Mouse (Mus musculus) gastrocnemius, postnatal 36 days (tissue): ENCODE data around the gene Ect2. TPM values are rescaled to one million over a fixed set of nuclear protein-coding genes. Genes with fewer than 3 reads are reported as not detected.

Experiments
- DNase-seq, 2 experiments: peaks; one replicate each; pipeline ENCODE4 v3.0.0; 2022
- intact Hi-C: fragments of 180-260 bp; cut with DNase I; formaldehyde crosslinking; loops from one replicate; pipeline ENCODE4 v1.15.1; 2025
- long read RNA-seq, 2 experiments: library from polyadenylated mRNA; stranded (forward); transcript quantifications; one replicate each; pipeline ENCODE4 v2.0.0; 2021
- total RNA-seq, 2 experiments: library from RNA; stranded (reverse); gene quantifications; 2 replicates each; pipeline ENCODE4 v1.2.3; 2021

The Ect2 gene
- 1 to 10 TPM in 1 of 2 experiments, under 1 TPM in 1; 0.27 to 1.1 TPM for total RNA-seq
- long read RNA-seq, experiment 1: 0 reads
- long read RNA-seq, experiment 2: 0 reads

DNA sequence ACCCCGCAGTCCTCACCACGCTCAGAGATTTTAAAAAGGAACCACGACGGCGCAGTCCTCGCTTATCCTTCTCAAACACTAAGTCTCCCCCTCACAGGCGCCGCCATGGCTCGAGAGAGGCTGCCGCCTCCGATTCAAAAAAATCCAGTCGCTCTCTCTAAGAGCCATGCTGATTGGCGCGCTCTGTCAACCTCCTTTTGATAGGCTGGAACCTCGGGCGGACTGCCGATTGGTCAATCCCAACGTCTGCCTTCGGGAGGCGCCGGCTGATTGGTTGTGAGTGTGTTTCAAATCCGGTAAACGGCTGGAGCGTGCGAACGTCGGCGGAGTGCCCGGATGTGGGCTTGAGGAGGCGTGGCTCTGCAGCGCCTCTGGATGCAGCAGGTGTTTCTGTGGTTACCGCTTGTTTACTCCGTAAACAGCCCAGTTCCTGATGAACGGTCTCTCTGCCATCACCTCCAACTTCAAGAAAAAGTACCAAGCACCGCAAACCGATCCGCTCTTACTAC lies at the start of gene Ect2:
Gene Ect2 (minus strand): TSS at position 178 of the 509 bp plus-strand sequence.
- intact Hi-C loops: no loop called here
- DNase-seq: peak; percentile 98 to 99

DNA sequence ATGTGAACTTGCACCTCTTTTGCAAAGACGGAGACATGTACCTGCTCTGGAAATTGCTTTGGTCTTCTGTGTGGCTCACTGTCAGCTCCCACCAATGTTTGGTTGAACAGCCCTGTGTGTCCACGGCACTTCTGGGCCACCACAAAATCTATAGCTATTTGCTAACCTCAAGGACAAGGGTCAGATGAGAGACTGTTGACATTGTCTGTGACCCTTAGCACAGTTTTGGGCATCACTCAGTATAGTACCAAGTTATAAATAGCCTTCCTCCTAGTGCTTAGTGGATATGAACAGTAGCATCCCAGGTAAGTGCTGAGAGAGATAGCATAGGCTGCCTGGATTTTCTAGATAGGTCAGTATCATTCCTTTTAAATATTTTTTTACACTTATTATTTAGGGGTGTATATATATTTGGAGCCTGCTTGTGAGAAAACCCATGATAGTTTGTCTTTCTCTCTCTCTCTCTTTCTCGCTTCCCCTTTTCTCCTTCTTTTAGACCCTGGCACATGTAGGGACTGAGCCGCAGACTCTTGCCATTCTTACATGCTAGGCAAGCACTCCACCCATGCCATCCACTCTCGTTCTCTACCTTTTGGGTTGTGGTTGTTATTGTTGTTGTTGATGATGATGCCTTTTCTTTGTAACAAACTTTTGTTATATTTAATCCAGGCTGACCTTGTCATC lies 48.2 kb upstream of the Ect2 start:
- intact Hi-C loops: no loop called here
- DNase-seq: no peak

DNA sequence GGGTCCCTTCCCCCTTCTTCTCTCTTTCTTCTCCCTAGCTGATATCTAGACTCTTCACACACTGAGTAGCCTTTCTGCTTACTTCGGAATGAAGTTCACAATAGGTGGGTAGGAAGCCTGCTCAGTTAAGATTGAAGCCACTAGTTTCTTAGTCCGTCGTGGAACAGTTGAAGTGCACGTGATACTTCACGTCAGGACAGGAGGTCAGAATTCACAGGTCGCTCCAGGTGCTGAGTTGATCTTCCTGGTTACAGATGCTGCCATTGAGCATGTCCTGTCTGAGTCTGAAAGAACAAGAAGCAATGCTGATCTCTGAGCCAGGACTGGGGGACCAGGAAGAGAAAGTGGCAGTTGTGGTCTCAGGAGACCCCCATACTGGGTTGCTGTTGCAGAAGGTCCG lies 45.4 kb upstream of the Ect2 start:
- no peak for DNase-seq
- intact Hi-C loops: no loop called here

DNA sequence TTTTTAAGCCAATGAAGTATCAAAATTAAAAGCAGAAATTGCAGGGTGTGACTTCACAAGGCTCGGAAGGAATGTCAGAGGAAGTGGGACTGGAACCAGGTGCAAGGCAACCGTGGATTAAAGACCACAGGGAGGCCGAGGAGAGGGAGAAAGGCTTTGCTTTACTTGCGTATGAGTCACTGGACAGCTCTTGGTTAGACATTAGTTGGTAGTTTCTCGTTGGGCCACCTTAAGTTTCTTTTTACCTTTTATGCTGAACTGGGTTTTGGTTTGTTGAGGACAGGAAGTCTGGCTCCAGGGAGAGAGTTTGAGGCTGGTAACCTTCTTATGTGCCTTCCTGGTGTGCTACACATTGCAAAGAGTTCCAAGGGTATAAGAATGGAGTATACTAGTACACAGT lies 44.1 kb upstream of the Ect2 start:
- no peak for DNase-seq

DNA sequence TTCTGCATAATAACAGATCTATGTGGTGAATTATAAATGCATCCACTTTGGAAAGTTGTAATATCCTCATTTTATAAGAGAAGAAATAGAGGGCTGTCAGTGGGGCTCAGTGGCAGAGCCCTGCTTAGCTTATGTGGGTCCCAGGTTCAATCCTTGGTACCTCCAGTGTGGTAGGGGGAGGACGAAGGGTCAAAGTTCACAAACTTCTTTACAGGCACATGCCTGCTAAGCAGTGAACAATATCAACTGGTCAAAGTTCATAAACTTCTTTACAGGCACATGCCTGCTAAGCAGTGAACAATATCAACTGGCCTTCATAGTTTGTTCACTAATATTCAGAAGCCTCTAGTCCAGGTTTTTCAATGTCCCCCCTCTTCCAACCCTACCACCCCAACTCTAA lies 42.9 kb upstream of the Ect2 start:
- no peak for DNase-seq
- intact Hi-C loops: no loop called here

More for the DNA sequence above, 44.1 kb upstream of the Ect2 start:
- intact Hi-C loops: no loop called here

DNA sequence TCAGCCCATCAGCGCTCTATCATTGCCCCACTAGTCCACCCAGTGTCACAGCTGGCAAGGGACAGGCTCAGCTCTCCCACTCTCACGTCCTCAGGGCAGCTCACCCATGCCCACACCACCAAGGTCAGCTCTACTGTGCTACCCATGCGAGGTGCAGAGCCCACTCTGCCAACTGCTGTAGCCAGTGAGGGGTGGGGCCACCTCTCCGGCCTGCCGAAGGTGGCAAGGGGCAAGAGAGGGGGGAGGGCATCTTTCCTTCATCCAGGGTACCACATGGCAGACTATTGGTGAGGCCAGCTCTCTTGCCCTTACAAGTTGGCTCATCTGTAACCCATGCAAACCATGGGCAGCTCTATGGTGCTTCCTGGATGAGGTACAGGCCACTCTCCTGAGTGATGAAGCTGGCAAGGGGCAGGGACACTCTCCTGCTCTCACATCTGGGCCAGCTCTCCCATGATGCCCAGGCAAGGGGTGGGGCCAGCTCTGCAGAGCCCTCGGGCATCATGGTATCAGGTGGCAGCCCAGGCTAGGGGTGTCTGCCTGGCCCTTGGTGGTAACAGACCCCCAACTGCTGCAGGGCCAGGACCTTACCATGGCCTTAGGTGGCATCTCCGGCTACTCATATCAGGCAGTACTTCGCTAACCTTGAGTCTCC lies 42.0 kb upstream of the Ect2 start:
- intact Hi-C loops: no loop called here
- DNase-seq: no peak

DNA sequence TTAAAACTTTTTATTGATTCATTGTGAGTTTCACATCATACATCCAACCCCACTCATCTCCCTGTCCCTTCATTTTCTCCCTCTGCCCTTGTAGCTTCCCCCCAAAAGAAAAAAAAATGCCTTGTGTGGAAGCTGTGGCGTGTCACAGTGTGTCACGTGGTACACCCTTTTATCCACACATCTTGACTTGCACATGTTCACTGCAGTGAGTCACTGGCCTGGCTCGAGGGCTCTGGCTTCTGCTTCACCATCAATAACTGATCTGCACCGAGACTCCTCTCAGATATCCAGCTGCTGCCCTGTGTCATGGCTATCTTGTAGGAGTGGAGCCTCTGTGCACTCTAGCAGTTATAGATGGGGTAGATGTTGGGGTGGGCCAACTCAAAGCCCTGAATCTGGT lies 41.5 kb upstream of the Ect2 start:
- no peak for DNase-seq
- intact Hi-C loops: no loop called here

DNA sequence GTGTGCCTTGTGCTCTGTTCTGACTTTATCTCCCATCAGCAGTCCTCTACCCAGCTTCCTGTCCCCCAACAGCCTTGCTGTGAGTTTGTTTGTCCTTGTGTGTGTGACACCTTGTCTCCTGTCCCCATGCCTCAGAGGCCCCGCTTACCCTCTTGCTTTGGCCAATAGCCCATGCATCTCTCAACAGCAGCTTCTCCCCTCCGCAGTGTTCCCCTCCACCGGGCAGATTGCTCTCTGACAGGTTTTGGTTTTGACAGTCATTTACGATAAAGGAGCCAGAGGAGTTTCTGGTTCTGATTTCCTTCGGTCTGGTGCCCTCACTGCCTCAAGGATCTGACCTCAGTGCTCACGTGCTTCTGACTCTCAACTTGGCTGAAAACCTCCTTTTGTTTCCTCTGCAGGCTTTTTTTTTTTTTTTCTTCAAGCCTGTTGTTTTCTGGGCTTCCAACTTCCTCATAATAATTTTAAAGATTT lies 40.2 kb upstream of the Ect2 start:
- intact Hi-C loops: no loop called here
- no peak for DNase-seq

DNA sequence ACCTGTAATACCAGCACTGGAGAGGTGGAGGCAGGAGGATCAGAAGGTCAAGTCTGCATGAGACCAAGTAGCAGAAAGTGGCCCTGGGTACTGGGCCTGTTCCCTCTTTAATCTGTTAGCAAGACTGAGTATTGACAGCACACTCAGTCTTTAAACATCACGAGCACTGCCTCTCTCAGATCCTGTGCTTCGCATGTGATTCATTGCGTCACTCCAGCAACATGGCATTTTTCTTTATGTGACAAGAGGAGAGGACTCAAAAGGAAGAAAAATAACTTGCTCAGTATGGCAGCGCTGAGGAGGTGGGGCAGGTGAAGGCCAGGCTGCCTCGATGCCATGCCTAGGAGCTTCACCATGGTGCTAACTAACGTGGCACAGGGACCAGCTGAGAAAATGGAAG lies 38.2 kb upstream of the Ect2 start:
- intact Hi-C loops: no loop called here
- DNase-seq: no peak

DNA sequence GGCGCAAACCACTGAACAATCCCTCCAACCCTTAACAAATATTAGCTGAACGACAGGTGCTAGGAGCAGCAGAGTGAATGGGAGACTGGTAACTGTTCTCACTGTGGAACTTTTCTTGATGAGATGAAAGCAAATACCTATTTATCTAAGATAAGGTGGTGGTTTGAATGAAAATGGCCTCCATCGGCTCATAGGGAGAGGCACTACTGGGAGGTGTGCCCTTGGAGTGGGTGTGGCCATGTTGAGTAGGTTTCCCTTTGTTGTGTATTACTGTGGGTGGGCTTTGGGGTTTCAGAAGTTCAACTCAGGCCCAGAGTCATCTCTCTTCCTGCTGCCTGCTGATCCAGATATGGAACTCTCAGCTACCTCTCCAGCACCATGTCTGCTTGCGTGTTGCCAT lies 37.2 kb upstream of the Ect2 start:
- no peak for DNase-seq
- intact Hi-C loops: no loop called here

DNA sequence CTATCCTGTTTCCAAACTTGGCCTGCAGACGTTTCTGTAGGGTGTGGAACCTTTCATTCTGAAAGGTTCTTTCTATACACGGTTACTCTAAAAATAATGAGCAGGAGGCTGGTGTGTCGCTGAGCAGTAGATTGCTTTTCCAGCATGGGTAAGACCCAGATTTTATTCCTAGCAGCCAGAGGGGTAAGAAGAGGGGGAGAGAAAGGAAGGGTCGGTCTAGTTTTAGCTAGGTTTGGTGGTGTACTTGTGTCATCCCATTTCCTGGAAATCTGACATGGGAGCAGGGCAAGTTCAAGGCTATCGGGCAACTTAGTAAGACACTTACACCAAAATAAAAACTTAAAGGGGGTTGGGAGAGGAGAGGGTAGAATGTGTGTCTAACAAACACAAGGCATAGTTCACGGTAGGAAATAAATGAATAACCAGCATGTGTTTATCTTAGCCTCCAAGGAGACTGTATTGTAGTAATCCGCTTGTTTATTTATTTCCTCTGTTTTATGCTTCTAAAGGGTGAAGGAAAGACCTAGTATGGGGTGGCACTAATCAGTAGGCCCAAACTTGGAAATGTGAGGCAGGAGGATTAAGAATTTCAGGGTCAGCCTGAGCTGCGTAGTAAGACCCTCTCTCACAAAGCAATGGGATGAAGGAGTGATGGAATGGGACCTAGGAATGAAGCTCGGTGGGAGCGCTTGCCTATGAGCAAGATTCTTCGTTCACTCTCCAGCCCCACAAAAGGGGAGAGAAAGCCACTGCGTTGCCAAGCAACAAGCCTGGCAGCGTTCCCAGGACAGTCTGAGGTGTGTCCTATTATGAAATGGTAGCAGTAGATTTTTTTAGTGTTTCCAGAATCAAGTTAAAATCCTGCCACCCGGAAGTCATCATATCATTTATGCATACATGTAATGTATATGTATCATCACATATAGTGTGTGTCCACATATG lies 35.9 kb upstream of the Ect2 start:
- intact Hi-C loops: no loop called here
- DNase-seq: peak in 1 of 2 experiments; percentile 35

DNA sequence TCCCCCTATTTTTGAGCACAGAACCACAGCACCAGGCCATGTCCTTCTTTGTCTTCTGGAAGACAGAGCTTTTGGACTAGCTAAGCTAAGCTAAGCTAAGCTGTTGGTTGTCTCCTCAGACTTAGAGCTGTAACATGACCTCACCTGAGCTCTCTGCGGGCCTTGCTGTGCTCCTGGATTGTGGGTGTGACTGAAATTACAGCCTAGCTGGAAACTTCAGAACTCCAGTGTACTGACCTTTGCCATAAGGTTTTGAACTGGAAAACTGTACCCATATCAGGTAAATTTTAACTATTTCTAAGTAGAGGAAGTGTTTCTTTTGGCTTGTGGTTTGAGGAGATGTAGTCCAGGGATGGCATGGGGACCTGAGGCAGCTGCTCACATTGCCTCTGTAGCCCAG lies 34.7 kb upstream of the Ect2 start:
- no peak for DNase-seq
- intact Hi-C loops: no loop called here

DNA sequence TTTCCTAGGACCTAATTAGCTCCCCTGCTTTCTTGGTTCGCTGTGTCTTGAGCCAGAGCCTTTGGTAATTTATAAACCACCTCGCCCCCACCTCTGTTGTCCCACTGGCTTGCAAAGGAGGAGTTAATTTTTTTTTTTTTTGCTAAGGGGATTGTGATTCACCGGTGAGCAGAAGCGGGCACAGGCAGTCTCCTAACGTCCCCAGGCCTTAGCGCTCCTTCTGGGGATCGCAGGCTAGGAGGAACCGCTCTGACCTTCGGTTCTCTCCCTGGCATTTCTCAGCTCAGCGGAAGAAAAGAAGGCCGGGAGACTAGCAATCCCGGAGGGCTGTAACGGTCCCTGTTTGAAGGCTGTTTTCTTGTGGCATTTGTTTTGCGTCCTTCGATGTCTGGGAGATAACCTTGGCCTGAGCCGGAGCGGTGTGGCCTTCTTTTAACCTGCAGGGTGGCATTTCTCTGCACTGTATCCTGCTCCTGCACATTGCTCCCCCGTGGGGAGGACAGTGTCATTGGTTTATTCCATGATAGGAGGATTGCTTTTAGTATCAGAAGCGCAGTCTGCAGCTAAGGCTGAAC lies 30.0 kb upstream of the Ect2 start:
- DNase-seq: no peak
- intact Hi-C loops: loop anchor here (2.0 to 5.0 kb wide), 2 partner anchors 53 to 284 kb away; no protein-coding TSS in a partner anchor

DNA sequence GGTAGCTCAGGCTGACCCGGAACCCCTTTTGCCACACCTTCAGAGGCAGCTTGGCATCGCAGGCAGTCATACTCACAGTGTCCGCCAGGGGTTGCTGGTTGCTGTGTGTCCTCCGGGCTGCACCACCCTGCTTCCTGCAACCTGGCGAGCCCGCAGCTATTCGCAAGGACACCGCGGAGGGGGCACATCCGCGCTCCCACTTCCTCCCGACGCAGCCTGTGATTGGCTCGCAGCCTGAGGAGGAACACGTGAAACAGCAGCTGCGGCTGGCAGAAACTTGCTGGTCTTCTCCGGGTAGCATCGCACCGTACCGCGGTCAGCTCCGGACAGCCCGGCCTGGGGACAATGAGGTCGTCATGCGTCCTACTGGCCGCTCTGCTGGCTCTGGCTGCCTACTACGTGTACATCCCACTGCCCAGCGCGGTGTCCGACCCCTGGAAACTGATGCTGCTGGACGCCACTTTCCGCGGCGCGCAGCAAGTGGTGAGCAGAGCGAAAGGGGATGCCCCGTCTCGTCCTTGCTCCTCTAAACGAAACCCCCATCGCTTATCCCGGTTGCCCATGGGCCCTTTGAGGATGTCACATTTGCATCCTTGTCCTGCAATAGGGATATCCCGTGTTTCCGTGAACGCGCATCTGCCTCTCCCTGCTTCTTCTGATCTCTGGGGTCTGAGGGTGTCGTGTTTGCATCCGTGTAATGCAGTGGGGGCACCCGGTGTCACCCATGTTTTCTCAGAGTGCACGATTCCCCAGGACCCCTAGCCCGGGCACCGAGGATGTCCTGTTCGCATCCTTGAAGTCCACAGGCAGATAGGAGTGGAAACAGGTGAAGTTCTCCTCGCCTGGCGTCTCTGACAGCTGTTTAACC lies 29.3 kb upstream of the Ect2 start, which contains the start of gene Nceh1:
Gene Nceh1 (plus strand): TSS at position 233 of the 868 bp plus-strand sequence.
- DNase-seq: peak; percentile 89 to 90
- intact Hi-C loops: loop anchor here (2.0 to 5.0 kb wide), 2 partner anchors 54 to 284 kb away; no protein-coding TSS in a partner anchor

DNA sequence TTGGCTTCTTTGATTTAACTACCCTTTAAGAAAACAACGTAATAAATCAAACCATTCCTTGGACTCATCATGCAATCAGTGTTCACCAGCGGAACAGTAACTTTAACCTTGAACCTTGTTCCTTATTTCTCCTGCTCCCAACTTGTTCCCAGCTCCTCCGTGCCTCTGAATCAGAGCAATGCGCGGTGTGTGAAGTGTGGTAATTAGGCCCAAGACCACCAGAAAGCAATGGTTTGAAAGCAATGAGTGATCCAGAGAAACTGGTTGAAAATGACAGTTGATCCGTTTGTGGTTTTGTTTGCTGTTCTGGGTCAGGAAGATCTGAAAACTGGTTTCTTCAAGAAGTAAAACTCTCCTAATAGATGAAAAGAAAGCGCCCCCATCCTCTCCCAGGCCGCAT lies 26.0 kb upstream of the Ect2 start:
- intact Hi-C loops: loop anchor here (5.0 kb wide), 1 partner anchor 288 kb away; no protein-coding TSS in a partner anchor
- no peak for DNase-seq

DNA sequence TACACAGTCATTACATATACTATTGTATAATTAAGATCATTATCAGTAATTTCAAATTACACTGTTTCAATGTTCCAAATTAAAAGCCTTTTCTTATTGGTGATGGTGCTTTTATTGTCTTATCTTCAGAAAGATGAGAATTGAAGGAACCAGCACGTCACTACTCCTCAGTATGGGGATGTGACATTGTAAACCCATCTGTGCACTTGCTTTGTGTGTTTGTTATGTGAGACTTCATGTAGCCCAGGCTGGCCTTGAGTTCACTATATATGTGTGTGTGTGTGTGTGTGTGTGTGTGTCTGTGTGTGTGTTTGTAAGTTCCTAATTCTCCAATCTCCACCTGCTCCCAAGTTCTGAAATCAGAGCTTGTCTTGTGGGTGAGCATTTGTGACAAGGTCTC lies 16.6 kb upstream of the Ect2 start:
- intact Hi-C loops: no loop called here
- no peak for DNase-seq

DNA sequence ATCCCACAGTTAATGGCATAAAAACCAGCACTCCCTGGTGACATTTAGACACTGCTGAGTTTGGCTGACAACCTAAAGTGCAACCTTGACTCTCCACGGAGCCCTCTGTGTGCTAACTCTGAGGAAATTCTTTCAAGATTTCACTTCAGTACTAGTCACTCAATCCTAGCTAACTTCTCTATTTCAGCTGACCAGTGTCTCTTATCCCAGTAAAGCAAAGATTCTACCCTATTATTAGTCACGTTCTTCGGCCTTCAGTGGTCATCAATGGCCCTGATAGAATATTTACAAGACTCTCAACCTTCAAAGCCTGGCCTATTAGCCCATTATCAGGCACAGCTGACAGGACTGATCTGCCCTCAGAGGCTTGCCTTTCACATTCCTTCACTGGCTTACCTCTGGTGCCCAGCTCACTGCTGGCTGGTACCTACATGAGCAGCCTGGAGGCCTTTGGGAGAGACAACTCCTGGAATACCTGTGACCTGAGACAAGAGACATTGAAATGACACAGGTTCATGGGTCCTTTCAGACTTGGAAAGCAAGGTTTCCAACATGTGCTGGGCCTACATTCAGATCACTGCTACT lies 11.9 kb upstream of the Ect2 start:
- DNase-seq: no peak
- intact Hi-C loops: no loop called here

DNA sequence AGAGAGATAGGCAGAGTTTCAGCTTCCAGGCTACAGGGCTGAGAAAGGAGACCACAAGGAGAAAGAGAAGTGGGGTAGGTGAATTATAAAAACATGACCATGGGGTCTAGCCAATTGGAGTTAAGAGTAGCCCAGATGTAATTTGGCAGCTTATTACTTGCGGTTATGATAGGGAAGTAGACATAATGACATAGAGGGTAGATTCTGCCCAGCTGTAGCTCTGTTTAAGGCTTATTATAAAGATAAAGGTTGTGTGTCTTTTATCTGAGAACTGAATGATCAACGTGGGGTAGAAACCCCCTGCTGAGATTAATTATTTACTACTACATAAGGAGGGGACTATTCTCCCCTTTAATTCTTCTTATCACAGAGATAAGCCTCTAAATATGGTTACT lies 8.7 kb upstream of the Ect2 start:
- no peak for DNase-seq
- intact Hi-C loops: no loop called here
